Mouse (Mus musculus) v-Abl transformed pro-B cells (cell line): ENCODE data around the gene Sh3bp5.

ENCODE experiments used
- in situ Hi-C, 2 experiments: fragments of 400-800 bp; cut with MboI; formaldehyde crosslinking; loops; one replicate each; pipeline ENCODE4 v1.15.1; 2025; ENCODE audit not compliant: unreplicated experiment in 2 of 2

Gene Sh3bp5

DNA sequence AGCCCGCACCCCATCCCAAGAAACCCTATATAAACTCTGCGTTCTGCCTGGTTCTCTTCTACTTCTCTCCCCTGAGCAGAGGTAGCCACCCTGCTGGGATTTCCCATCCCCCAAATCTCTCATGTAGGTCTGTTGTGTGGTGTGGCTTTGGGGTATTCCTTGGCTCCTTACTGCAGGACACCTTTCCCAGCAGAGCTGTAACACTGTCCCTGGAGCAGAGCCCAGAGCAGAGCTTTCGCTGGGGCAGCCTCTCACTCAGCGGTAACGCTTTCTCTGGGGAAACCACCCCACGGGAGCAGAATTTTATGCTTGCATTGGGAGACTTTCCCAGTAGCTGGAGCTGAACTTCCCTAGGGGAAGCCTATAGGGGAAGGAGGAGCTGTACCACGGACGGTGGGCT lies 53.6 kb downstream of the Sh3bp5 start:
- in situ Hi-C loops: loop anchor here in 1 of 2 experiments (10.0 kb wide), 1 partner anchor 83 kb away; no protein-coding TSS in a partner anchor

- in situ Hi-C loops: loop anchor here in 1 of 2 experiments (10.0 kb wide), 1 partner anchor 228 kb away; no protein-coding TSS in a partner anchor
Observed at GRCm38 (mm10) chr14:31376331-31376730, 59.5 kb downstream of the Sh3bp5 start.

DNA sequence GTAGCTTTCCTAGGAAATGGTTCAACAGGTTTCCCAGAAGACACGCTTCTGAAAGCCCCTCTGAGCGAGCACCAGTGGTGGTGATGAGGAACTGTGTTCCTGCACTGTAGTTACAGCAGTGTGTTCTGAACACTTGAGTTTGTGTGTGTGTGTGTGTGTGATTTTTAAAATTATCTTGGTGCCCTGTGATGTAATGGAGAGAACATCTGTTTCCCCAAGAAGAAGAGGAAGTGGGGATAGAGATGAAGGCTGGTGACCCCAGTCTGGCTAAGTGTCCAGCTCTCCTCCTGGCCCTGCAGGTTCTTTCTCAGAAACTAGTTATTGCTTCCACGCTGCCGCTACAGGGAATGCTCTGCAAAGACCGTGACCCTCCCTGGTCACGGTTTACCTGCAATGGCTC lies 61.5 kb downstream of the Sh3bp5 start:
- in situ Hi-C loops: loop anchor here in 1 of 2 experiments (10.0 to 25.0 kb wide), 4 partner anchors 230 to 1663 kb away; no protein-coding TSS in a partner anchor

- in situ Hi-C loops: loop anchor here (10.0 to 25.0 kb wide), 4 partner anchors 235 to 1668 kb away; no protein-coding TSS in a partner anchor
Observed at GRCm38 (mm10) chr14:31369377-31369776, 66.5 kb downstream of the Sh3bp5 start.

GRCm38 (mm10) chr14:31367951-31368350 lies 67.9 kb downstream of the Sh3bp5 start:
- in situ Hi-C loops: loop anchor here (10.0 to 25.0 kb wide), 4 partner anchors 237 to 1669 kb away; no protein-coding TSS in a partner anchor

GRCm38 (mm10) chr14:31365350-31365749 lies 70.5 kb downstream of the Sh3bp5 start:
- in situ Hi-C loops: loop anchor here (10.0 to 25.0 kb wide), 4 partner anchors 239 to 1672 kb away; no protein-coding TSS in a partner anchor

DNA sequence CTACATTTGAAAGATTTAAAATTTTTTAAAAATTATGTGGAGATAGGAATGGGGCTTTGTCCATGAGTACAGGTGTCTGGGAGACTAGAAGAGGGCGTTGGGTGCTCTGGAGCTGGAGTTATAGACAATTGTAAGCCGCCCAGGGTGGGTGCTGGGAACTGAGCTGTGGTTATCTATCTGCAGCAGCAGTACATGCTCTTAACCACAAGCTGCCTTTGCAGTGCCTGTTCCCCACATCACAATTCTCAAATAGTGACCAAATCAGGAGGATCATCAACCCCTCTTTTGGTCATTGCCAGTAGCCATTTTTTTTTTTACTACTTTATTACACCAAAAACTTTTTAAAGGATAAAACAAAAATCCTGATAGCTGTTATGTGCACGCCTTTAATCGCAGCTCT lies 71.3 kb downstream of the Sh3bp5 start:
- in situ Hi-C loops: loop anchor here (10.0 to 25.0 kb wide), 4 partner anchors 240 to 1673 kb away; no protein-coding TSS in a partner anchor

- in situ Hi-C loops: loop anchor here (10.0 to 25.0 kb wide), 4 partner anchors 243 to 1675 kb away; no protein-coding TSS in a partner anchor
Observed at GRCm38 (mm10) chr14:31362236-31362635, 73.6 kb downstream of the Sh3bp5 start.

- in situ Hi-C loops: loop anchor here in 1 of 2 experiments (25.0 kb wide), 1 partner anchor 742 kb away; the partner anchor contains the start of genes Dph3 and Oxnad1
Observed at GRCm38 (mm10) chr14:31345367-31345766, 90.5 kb downstream of the Sh3bp5 start.

DNA sequence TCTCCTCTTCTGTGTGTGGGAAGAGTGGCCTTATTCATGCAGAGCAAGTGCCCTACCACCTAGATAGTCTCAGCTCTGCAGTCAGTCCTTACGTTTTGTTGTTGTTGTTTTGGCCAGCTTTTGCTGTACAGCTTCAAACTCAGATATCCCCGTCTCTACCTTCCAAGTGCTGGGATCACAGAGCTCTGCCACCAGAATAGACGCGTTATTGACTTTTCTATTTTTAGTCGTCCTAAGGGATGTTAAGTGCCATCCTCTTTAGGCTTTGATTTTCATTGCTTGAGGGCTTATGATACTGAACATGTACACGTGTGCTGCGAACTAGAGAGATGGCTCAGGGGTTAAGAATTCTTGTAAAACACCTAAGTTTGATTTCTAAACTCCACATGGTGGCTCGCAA lies 92.6 kb downstream of the Sh3bp5 start:
- in situ Hi-C loops: loop anchor here in 1 of 2 experiments (25.0 kb wide), 1 partner anchor 744 kb away; the partner anchor contains the start of genes Dph3 and Oxnad1

GRCm38 (mm10) chr14:31337947-31338346 lies 97.9 kb downstream of the Sh3bp5 start:
- in situ Hi-C loops: loop anchor here in 1 of 2 experiments (25.0 kb wide), 1 partner anchor 749 kb away; the partner anchor contains the start of genes Dph3 and Oxnad1

DNA sequence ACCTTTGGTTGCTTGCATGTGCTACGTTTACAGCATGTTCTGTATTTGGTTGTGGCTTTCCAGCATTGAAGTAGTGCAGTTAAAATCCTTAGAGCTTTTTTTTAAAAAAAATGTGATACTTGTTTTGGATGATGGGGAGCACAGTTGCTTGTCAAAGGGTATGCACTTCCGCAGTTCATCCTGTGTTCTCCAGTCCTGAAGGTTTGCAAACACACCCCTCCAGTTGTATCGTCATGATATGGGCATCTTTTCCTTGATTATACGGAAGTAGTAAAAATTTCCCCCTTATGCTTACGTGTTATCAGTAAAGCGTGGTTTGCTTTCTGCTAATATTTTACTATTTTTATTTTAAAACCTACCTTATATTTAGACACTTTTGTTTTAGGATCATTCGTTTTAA lies 98.5 kb downstream of the Sh3bp5 start:
- in situ Hi-C loops: loop anchor here in 1 of 2 experiments (25.0 kb wide), 1 partner anchor 750 kb away; the partner anchor contains the start of genes Dph3 and Oxnad1

- in situ Hi-C loops: loop anchor here in 1 of 2 experiments (25.0 kb wide), 1 partner anchor 751 kb away; the partner anchor contains the start of genes Dph3 and Oxnad1
Observed at GRCm38 (mm10) chr14:31336369-31337155, 99.3 kb downstream of the Sh3bp5 start, which contains the start of gene Capn7. TSS of gene Capn7 (plus strand) at chr14:31336638.

DNA sequence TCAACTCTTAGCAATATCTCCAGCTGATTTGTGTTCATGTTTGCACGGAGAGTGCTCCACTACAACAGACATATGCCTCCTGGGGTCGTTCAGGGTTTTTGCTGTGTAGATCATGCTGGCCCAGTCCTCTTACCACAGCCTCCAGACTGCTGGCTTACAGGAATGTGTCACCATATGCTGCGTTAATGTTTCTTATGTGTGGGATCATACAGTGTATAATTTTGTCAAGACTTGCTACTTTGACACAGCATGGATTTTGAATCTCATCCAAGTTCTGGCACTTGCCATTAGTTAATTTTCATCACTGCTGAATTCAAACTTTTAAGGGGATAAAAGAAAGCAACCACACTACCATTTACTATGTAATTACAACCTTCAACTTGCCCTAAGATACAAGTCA lies 100.1 kb downstream of the Sh3bp5 start:
- in situ Hi-C loops: loop anchor here in 1 of 2 experiments (25.0 kb wide), 1 partner anchor 752 kb away; the partner anchor contains the start of genes Dph3 and Oxnad1

DNA sequence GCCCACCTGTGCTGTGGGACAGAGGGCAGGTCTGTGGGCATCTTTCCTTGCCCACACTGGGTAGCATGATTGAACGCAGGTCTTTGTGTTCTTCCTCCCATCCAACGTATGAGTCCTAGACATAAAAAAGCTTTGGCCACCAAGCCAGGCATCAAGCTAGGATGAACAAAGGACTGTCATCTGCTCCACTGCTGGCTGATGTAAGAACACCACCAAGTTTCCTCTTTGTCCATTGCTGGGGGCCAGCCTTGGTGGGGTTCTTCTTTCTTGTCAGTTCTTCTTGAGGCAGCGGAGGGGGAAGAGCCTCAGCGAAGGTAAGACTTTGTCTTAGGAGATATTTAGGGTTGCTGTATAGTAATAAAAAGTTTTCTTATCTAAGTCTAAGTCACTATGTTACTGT lies 104.9 kb downstream of the Sh3bp5 start:
- in situ Hi-C loops: loop anchor here in 1 of 2 experiments (25.0 kb wide), 1 partner anchor 756 kb away; the partner anchor contains the start of genes Dph3 and Oxnad1

GRCm38 (mm10) chr14:31329741-31330140 lies 106.1 kb downstream of the Sh3bp5 start:
- in situ Hi-C loops: loop anchor here (5.0 to 25.0 kb wide), 3 partner anchors 57 to 758 kb away; partner anchors contain the start of genes Nisch (in 2 of the 2), Sema3g (in 2 of the 2), Dph3 (in 1 of the 2) and Oxnad1 (in 1 of the 2)

GRCm38 (mm10) chr14:31327681-31328080 lies 108.2 kb downstream of the Sh3bp5 start:
- in situ Hi-C loops: loop anchor here (5.0 to 25.0 kb wide), 3 partner anchors 55 to 760 kb away; partner anchors contain the start of genes Nisch (in 2 of the 2), Sema3g (in 2 of the 2), Dph3 (in 1 of the 2) and Oxnad1 (in 1 of the 2)

GRCm38 (mm10) chr14:31327196-31327595 lies 108.7 kb downstream of the Sh3bp5 start:
- in situ Hi-C loops: loop anchor here (5.0 to 25.0 kb wide), 3 partner anchors 55 to 760 kb away; partner anchors contain the start of genes Nisch (in 2 of the 2), Sema3g (in 2 of the 2), Dph3 (in 1 of the 2) and Oxnad1 (in 1 of the 2)

GRCm38 (mm10) chr14:31326770-31327169 lies 109.1 kb downstream of the Sh3bp5 start:
- in situ Hi-C loops: loop anchor here (5.0 to 25.0 kb wide), 3 partner anchors 54 to 761 kb away; partner anchors contain the start of genes Nisch (in 2 of the 2), Sema3g (in 2 of the 2), Dph3 (in 1 of the 2) and Oxnad1 (in 1 of the 2)

DNA sequence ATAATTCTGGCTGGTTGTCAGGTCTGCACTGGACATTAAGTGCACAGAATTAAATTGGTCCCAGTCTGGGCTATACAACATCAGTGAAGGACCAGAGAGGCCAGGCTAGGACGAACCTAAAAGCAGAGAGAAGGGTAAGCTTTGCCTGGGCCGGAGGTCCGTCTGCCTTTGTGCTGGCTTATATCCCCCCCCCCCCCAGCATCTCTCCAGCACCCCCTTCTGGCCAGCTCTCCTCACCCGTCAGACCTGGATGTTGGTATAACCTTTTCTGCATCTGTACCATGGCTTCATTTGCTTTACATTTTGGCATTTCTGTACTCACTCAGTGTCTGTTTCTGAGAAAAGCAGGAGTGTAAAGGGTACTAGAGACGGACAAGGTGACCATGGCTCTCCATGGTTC lies 110.3 kb downstream of the Sh3bp5 start:
- in situ Hi-C loops: loop anchor here (5.0 to 25.0 kb wide), 3 partner anchors 53 to 762 kb away; partner anchors contain the start of genes Nisch (in 2 of the 2), Sema3g (in 2 of the 2), Dph3 (in 1 of the 2) and Oxnad1 (in 1 of the 2)
